ENCODE assay signal across 26 mouse cellular contexts in genomic region chr9:55406773-55407172, GRCm38 (mm10).
DNase-seq lines count a peak whose midpoint lies in the region; ATAC-seq and TF ChIP-seq lines count a peak whose summit lies in the region.
"Had no signal": no experiment of that assay in that cellular context is flagged by ENCODE, and none has a peak within 500 bp of the region (broad histone marks: within the 10 kb centered on the region; RNA-seq: fewer than 3 reads in every experiment).

No protein-coding gene starts in this region.

- H3K4me2 ChIP-seq in kidney, embryonic 15.5 days, result no peak overlapping the region
- H3K4me2 ChIP-seq in embryonic facial prominence, embryonic 12.5 days (replicated peaks), result no peak overlapping the region
- no peak overlapping the region for H3K4me2 ChIP-seq in limb, embryonic 14.5 days (replicated peaks; ENCODE audit: low read depth, low read length, severe bottlenecking)
- H3K4me2 ChIP-seq: forebrain, embryonic 13.5 days; heart, embryonic 15.5 days; liver, embryonic 15.5 days; lung, embryonic 15.5 days; neural tube, embryonic 12.5 days; stomach, embryonic 15.5 days had no signal

- peak; percentile 66 for ATAC-seq in kidney, embryonic 15.5 days (replicated peaks; ENCODE audit: low FRiP score)
- no peak for ATAC-seq in embryonic facial prominence, embryonic 12.5 days (ENCODE audit: insufficient number of reproducible peaks, insufficient read depth, low FRiP score, low TSS enrichment)
- peak; percentile 72 for ATAC-seq in limb, embryonic 14.5 days (ENCODE audit: low FRiP score, low read depth)
- ATAC-seq: activated CD4-positive, CD25-positive, alpha-beta regulatory T cell, adult 4 months; forebrain, embryonic 13.5 days; inflammation-experienced regulatory T-cells, adult 6 months had no signal

- peaks cover 49% of the 10 kb centered on the region for H3K4me1 ChIP-seq in kidney, embryonic 15.5 days
- peaks cover 25% of the 10 kb centered on the region for H3K4me1 ChIP-seq in embryonic facial prominence, embryonic 12.5 days
- peaks cover 15% of the 10 kb centered on the region for H3K4me1 ChIP-seq in limb, embryonic 14.5 days (ENCODE audit: control insufficient read depth, insufficient read depth, low read length)
- H3K4me1 ChIP-seq: heart, embryonic 15.5 days; liver, embryonic 15.5 days; lung, embryonic 15.5 days; stomach, embryonic 15.5 days had no signal

- no peaks in the 10 kb centered on the region for H3K36me3 ChIP-seq in kidney, embryonic 15.5 days
- H3K36me3 ChIP-seq in embryonic facial prominence, embryonic 12.5 days, result no peaks in the 10 kb centered on the region
- H3K36me3 ChIP-seq in limb, embryonic 14.5 days (ENCODE audit: control insufficient read depth, insufficient read depth, low read length), result no peaks in the 10 kb centered on the region
- H3K36me3 ChIP-seq: heart, embryonic 15.5 days; liver, embryonic 15.5 days; lung, embryonic 15.5 days; neural tube, embryonic 12.5 days; stomach, embryonic 15.5 days had no signal

- H3K9me3 ChIP-seq in kidney, embryonic 15.5 days (replicated peaks), result no peaks in the 10 kb centered on the region
- H3K9me3 ChIP-seq in embryonic facial prominence, embryonic 12.5 days, result no peaks in the 10 kb centered on the region
- H3K9me3 ChIP-seq in limb, embryonic 14.5 days (ENCODE audit: control insufficient read depth, low read length), result no peaks in the 10 kb centered on the region
- H3K9me3 ChIP-seq: forebrain, embryonic 13.5 days; heart, embryonic 15.5 days; liver, embryonic 15.5 days; lung, embryonic 15.5 days; neural tube, embryonic 12.5 days; stomach, embryonic 15.5 days had no signal

- H3K27me3 ChIP-seq in kidney, embryonic 15.5 days, result peaks cover 5% of the 10 kb centered on the region; the same call in 1 of the 2 replicates
- H3K27me3 ChIP-seq in embryonic facial prominence, embryonic 12.5 days, result no peaks in the 10 kb centered on the region
- no peaks in the 10 kb centered on the region for H3K27me3 ChIP-seq in limb, embryonic 14.5 days (ENCODE audit: control insufficient read depth, insufficient read depth, low read length)
- H3K27me3 ChIP-seq: forebrain, embryonic 13.5 days; lung, embryonic 15.5 days; neural tube, embryonic 12.5 days; stomach, embryonic 15.5 days had no signal

- H3K9ac ChIP-seq in kidney, embryonic 15.5 days, result no peak overlapping the region
- no peak overlapping the region for H3K9ac ChIP-seq in embryonic facial prominence, embryonic 12.5 days
- H3K9ac ChIP-seq in limb, embryonic 14.5 days (ENCODE audit: low read depth, low read length, severe bottlenecking), result no peak overlapping the region
- H3K9ac ChIP-seq: forebrain, embryonic 13.5 days; heart, embryonic 15.5 days; liver, embryonic 15.5 days; lung, embryonic 15.5 days; neural tube, embryonic 12.5 days; stomach, embryonic 15.5 days had no signal

- no peak overlapping the region for H3K27ac ChIP-seq in kidney, embryonic 15.5 days
- peak overlapping the region; percentile 75 for H3K27ac ChIP-seq in embryonic facial prominence, embryonic 12.5 days
- no peak overlapping the region for H3K27ac ChIP-seq in limb, embryonic 14.5 days (replicated peaks; ENCODE audit: low read depth, low read length)
- H3K27ac ChIP-seq: forebrain, embryonic 13.5 days; heart, embryonic 15.5 days; layer of hippocampus, adult 2 months; liver, embryonic 15.5 days; lung, embryonic 15.5 days; neural tube, embryonic 12.5 days; stomach, embryonic 15.5 days had no signal

- no peak for TF ChIP-seq POLR2A in limb, embryonic 14.5 days (IDR thresholded peaks at IDR 0.05; ENCODE audit: borderline replicate concordance, extremely low read depth, insufficient read depth, insufficient read length)

- DNase-seq in embryo, embryonic 10.5 days (ENCODE audit: low spot score), result peak; percentile 30
- DNase-seq in embryo, embryonic 9.5 days (ENCODE audit: extremely low spot score), result no peak
- no peak for DNase-seq in kidney, adult 11 months
- DNase-seq in limb, embryonic 14.5 days (ENCODE audit: low spot score), result no peak
- DNase-seq in heart, postnatal 4 days, result no peak
- DNase-seq: adrenal gland, postnatal 10 days; cerebellum, adult 2 months; cerebellum, postnatal 36 days; heart, postnatal 36 days; kidney, adult 9 months; layer of hippocampus, postnatal 36 days; liver; lung, postnatal 4 days; midbrain, embryonic 14.5 days; thymus, postnatal 36 days had no signal

- 29% methylated on average over 2 of the region's 2 CpGs for WGBS in kidney, embryonic 15.5 days
- WGBS in embryonic facial prominence, embryonic 12.5 days, result 12% methylated on average over 2 of the region's 2 CpGs
- 30% methylated on average over 2 of the region's 2 CpGs for WGBS in limb, embryonic 14.5 days

- no peak overlapping the region for H3K4me3 ChIP-seq in kidney, embryonic 15.5 days (replicated peaks)
- H3K4me3 ChIP-seq in embryonic facial prominence, embryonic 12.5 days, result no peak overlapping the region
- no peak overlapping the region for H3K4me3 ChIP-seq in limb, embryonic 14.5 days (replicated peaks; ENCODE audit: low read length)
- H3K4me3 ChIP-seq: forebrain, embryonic 13.5 days; heart, embryonic 15.5 days; layer of hippocampus, adult 2 months; liver, embryonic 15.5 days; lung, embryonic 15.5 days; neural tube, embryonic 12.5 days; stomach, embryonic 15.5 days had no signal
